Mouse (Mus musculus): Measurements from ENCODE around the gene Pi16.

DNA sequence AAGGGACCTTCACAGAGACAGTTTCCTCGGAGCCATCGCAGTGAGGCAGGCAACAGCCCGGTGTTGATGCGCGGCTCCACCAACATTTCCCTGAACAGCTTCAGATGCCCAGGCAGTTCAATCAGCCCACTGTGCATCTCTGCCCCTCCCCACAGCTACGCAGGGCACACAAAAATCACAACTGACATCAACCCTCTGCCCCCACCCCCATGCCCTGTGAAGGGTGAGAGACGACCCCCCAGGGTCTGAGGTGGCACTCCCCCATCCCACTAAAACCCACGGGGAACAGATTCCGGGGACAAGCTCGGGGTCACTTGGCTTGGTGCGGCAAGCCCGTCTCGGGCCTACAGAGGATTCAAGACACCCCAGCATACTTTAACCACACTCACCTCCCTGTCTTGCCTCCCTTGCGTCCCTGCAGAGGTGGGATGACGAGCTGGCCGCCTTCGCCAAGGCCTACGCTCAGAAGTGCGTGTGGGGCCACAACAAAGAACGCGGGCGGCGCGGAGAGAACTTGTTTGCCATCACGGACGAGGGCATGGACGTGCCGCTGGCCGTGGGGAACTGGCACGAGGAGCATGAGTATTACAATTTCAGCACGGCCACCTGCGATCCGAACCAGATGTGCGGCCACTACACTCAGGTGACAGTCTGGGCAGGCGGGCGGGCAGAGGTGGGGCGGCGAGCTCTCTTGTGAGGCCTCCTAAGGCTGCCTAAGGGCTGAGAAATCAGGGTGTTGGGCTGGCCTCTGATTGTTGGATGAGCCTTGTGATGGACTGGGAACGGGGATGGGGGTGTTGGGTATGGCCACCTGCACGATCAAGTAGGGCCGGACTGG, 4.5 kb downstream of the Pi16 start:
- no peak for TF ChIP-seq CTCF (IDR thresholded peaks at IDR 0.05; ENCODE audit: low read depth)
- no peak for TF ChIP-seq EP300 (IDR thresholded peaks at IDR 0.05; ENCODE audit: low read depth)
